Mouse (Mus musculus) brain, embryonic 18.5 days (tissue): ENCODE results near the gene Cpsf4.
A peak's percentile ranks its signal among the peaks of the same experiment; 100 is the strongest.
"Not testable (repeated sequence)": the region's sequence is repeated elsewhere in the genome, so short reads cannot be mapped to it uniquely, and the experiment has no call there.

Experiments used
- DNase-seq: peaks from one replicate; pipeline ENCODE4 v3.0.0-alpha.2; 2012; ENCODE audit warnings: low read depth, low spot score

Gene Cpsf4

GRCm38 (mm10) chr5:145222840-145223239 lies 55.8 kb downstream of the Cpsf4 start:
- DNase-seq: no peak

- DNase-seq: no peak
Observed at GRCm38 (mm10) chr5:145223395-145223794, 56.4 kb downstream of the Cpsf4 start.

GRCm38 (mm10) chr5:145226453-145226852 lies 59.4 kb downstream of the Cpsf4 start:
- no peak for DNase-seq

GRCm38 (mm10) chr5:145229283-145229682 lies 62.3 kb downstream of the Cpsf4 start:
- DNase-seq: not testable (repeated sequence)

GRCm38 (mm10) chr5:145230641-145231040 lies 63.6 kb downstream of the Cpsf4 start:
- DNase-seq: no peak

GRCm38 (mm10) chr5:145231367-145231871 lies 64.4 kb downstream of the Cpsf4 start, which contains the start of gene Zfp655:
Gene Zfp655 (plus strand): TSS chr5:145231715.
- peak; percentile 89 for DNase-seq
